Mouse (Mus musculus): ENCODE measurements around the gene Pprc1.

Gene Pprc1

GRCm38 (mm10) chr19:46056388-46056946 lies 11.8 kb downstream of the Pprc1 start:
- peak; percentile 89 to 92 for DNase-seq (ENCODE audit: low spot score in 2 of 2)

GRCm38 (mm10) chr19:46056947-46057607 lies 12.4 kb downstream of the Pprc1 start:
- DNase-seq (ENCODE audit: low spot score in 2 of 2): peak; percentile 81 to 82

- no peak for DNase-seq (ENCODE audit: low spot score in 2 of 2)
These were observed 13.8 kb downstream of the Pprc1 start for GRCm38 (mm10) chr19:46058466-46058865.

GRCm38 (mm10) chr19:46060845-46061244 lies 16.2 kb downstream of the Pprc1 start:
- DNase-seq (ENCODE audit: low spot score in 2 of 2): no peak

- DNase-seq (ENCODE audit: low spot score in 2 of 2): no peak
These were observed 23.4 kb downstream of the Pprc1 start for GRCm38 (mm10) chr19:46068054-46068453.

- DNase-seq (ENCODE audit: low spot score in 2 of 2): no peak
These were observed 28.6 kb downstream of the Pprc1 start for GRCm38 (mm10) chr19:46073285-46073684.

- no peak for DNase-seq (ENCODE audit: low spot score in 2 of 2)
These were observed 29.6 kb downstream of the Pprc1 start for GRCm38 (mm10) chr19:46074266-46074665.

- peak; percentile 99 to 100 for DNase-seq (ENCODE audit: low spot score in 2 of 2)
These were observed 31.2 kb downstream of the Pprc1 start, which contains the start of gene Nolc1 for GRCm38 (mm10) chr19:46075616-46076607. Gene Nolc1 (plus strand): TSS chr19:46075863.

- DNase-seq (ENCODE audit: low spot score in 2 of 2): no peak
These were observed 33.8 kb downstream of the Pprc1 start for GRCm38 (mm10) chr19:46078535-46078934.

GRCm38 (mm10) chr19:46085185-46085584 lies 40.5 kb downstream of the Pprc1 start:
- DNase-seq (ENCODE audit: low spot score in 2 of 2): no peak

- DNase-seq (ENCODE audit: low spot score in 2 of 2): no peak
These were observed 41.7 kb downstream of the Pprc1 start for GRCm38 (mm10) chr19:46086337-46086736.

- no peak for DNase-seq (ENCODE audit: low spot score in 2 of 2)
These were observed 43.2 kb downstream of the Pprc1 start for GRCm38 (mm10) chr19:46087871-46088270.

GRCm38 (mm10) chr19:46091641-46092040 lies 47.0 kb downstream of the Pprc1 start:
- DNase-seq (ENCODE audit: low spot score in 2 of 2): no peak

GRCm38 (mm10) chr19:46094144-46094543 lies 49.5 kb downstream of the Pprc1 start:
- DNase-seq (ENCODE audit: low spot score in 2 of 2): no peak

GRCm38 (mm10) chr19:46095291-46095690 lies 50.6 kb downstream of the Pprc1 start:
- DNase-seq (ENCODE audit: low spot score in 2 of 2): no peak

- DNase-seq (ENCODE audit: low spot score in 2 of 2): no peak
These were observed 51.7 kb downstream of the Pprc1 start for GRCm38 (mm10) chr19:46096396-46096795.

GRCm38 (mm10) chr19:46099561-46099960 lies 54.9 kb downstream of the Pprc1 start:
- DNase-seq (ENCODE audit: low spot score in 2 of 2): no peak

GRCm38 (mm10) chr19:46103437-46104186 lies 58.9 kb downstream of the Pprc1 start:
- DNase-seq (ENCODE audit: low spot score in 2 of 2): no peak

GRCm38 (mm10) chr19:46104187-46104557 lies 59.5 kb downstream of the Pprc1 start:
- DNase-seq (ENCODE audit: low spot score in 2 of 2): no peak

- DNase-seq (ENCODE audit: low spot score in 2 of 2): no peak
These were observed 65.5 kb downstream of the Pprc1 start for GRCm38 (mm10) chr19:46110214-46110613.

GRCm38 (mm10) chr19:46110781-46111180 lies 66.1 kb downstream of the Pprc1 start:
- DNase-seq (ENCODE audit: low spot score in 2 of 2): no peak

- no peak for DNase-seq (ENCODE audit: low spot score in 2 of 2)
These were observed 69.9 kb downstream of the Pprc1 start for GRCm38 (mm10) chr19:46114617-46115016.
